Mouse (Mus musculus): Measurements from ENCODE around the gene Cdk6.
"Not testable (repeated sequence)": the region's sequence is repeated elsewhere in the genome, so short reads cannot be mapped to it uniquely, and the experiment has no call there.

Cdk6 gene

GRCm38 (mm10) chr5:3376167-3376566 is 34.9 kb downstream of the Cdk6 start:
- DNase-seq (ENCODE audit: low spot score in 2 of 2) = no peak

DNA sequence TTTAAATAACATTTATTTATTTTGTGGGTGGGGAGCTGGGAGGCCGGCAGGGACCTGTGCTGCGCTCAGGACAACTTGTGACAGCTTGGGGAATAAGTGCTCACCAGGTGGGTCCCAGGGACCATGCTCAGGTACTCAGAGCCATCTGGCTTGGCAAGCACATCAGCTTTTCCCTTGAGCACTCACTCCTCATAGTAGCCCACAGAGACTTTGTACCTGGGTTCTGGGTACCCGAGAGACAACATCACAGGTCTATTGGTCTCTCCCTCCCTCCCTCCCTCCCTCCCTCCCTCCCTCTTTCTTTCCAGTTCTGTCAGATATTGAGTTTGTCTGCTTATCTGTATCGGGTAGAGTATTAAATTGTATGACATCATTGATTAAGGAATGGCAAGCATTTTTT is 38.0 kb downstream of the Cdk6 start:
- no peak for DNase-seq (ENCODE audit: low spot score in 2 of 2)

- DNase-seq (ENCODE audit: low spot score in 2 of 2) = no peak
Measured at GRCm38 (mm10) chr5:3380692-3381233, 39.5 kb downstream of the Cdk6 start.

DNA sequence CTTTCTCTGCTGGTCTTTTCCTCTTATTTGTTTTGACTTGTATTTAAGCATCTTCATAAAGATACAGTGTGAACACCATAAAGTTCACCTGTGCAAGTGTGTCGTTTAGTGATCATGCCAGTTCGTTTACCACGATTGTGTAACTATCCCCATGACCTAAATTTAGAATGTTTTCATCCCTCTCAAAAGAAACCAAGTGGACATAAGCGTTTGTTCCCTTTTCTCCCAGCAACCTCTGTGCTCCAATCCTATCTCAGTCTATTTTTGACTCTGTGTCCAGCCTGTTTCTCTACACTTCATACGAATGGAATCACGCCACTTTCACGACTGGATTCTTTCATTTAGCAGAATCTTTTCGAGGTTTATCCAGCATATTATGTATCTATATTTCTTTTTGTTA is 40.5 kb downstream of the Cdk6 start:
- no peak for DNase-seq (ENCODE audit: low spot score in 2 of 2)

DNA sequence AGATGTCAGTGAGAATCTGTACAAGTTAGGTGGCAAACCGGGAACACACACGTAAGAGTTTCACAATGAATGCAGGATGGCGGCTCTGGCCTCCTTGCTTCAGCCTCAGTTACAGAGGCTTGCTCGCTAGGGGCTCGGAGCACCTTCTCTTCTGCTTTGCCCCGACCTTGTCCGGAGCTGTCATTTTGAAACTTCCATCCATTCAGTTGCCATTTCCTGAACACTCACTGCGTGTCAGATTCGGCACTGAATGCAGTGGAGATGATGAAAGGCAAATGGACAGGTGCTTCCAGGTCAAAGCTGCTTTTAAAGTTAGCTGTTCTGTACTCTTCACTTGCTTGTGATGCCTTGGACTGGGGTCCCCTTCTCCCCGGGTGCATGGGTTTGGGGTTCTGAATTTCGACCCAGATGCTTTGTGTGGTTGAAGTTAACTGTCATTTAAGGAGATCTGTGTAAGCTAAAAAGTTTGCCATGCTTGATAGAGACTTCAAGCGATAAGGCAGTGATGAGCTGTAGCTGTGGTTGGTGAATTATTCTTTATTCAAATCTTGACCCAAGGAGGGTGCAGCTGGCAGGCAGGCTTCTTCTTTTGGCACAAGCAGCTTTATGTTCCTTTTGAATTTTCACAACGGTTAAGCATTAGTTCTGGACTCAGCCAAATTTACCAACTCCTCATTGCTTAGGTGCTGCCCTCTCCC is 41.2 kb downstream of the Cdk6 start:
- no peak for DNase-seq (ENCODE audit: low spot score in 2 of 2)

DNA sequence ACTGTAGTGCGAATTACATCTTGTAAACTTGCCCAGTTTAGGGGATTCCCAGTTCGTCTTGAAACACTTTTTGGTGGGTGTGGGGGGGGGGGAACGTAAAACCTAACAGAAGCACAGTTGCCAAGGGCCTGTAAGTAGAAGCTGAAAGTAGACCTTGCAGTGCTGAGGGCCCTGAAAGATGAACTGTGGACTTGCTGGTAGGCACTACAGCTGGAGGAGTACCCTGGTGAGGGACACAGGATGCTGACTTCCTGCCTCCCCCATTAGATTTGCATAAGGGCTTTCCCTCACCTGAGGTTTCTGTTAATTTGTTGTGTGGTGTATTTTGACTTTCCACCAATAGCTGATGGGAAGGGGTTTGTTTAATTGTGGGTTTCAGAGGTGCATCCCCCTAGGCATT is 42.3 kb downstream of the Cdk6 start:
- no peak for DNase-seq (ENCODE audit: low spot score in 2 of 2)

DNA sequence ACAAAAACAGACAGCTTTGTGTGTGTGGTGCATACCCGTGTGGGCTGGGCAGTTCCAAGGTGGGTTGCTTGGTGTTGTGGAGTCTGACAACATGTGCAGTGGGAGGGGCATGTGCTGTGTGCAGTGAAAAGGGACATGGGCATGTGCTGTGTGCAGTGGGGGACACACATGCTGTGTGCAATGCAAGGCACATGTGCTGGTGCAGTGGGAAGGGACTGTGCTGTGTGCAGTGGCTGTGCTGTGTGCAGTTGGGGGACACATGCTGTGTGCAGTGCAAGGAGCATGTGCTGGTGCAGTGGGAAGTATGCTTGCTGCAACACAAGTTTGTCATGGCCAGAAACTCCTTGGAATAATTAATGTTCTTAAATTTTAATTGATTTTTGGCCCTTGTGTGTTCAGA is 43.8 kb downstream of the Cdk6 start:
- no peak for DNase-seq (ENCODE audit: low spot score in 2 of 2)

GRCm38 (mm10) chr5:3386021-3386730 is 44.9 kb downstream of the Cdk6 start:
- no peak for DNase-seq (ENCODE audit: low spot score in 2 of 2)

GRCm38 (mm10) chr5:3386731-3387087 is 45.4 kb downstream of the Cdk6 start:
- DNase-seq (ENCODE audit: low spot score in 2 of 2) = no peak

- no peak for DNase-seq (ENCODE audit: low spot score in 2 of 2)
Measured at GRCm38 (mm10) chr5:3387138-3387537, 45.9 kb downstream of the Cdk6 start.

- DNase-seq (ENCODE audit: low spot score in 2 of 2) = no peak
Measured at GRCm38 (mm10) chr5:3392856-3393255, 51.6 kb downstream of the Cdk6 start.

DNA sequence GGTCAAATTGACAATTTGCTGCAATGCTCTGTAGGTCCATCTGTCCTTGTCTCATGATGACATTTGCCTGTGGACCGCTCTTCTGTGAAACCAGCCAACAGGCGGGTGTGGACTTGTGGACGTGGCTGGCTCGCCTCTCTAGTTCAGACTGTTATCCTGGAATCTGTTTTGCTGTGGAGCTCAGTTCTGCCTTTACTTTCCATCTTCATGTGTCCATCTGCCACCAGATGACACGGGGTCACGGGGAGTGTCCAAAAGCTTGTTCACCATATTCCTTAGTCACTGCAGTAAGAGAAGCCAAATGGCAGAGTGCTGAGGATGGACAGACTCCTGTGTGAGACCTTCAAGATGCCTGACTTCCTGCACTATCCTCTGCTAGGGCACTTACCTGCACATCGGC is 52.9 kb downstream of the Cdk6 start:
- no peak for DNase-seq (ENCODE audit: low spot score in 2 of 2)

DNA sequence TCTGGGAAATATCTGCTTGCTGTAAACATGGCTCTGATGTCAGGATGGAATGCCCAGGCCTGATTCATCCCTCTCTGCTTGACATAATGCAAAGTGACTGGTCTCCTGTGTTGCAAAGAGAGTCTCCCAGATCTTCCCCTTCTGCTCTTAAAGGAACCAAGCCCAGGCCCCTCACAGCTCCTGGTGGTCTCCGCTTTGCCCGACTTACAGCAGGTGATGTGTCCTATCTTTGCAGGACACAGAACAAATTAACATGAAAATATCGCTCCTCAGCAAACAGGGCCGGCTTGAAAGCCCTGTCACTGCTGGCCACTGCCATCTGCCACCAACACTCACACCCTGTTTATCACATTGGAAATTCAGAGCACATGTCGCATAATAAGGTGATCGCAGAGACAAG is 53.7 kb downstream of the Cdk6 start:
- DNase-seq (ENCODE audit: low spot score in 2 of 2) = no peak

DNA sequence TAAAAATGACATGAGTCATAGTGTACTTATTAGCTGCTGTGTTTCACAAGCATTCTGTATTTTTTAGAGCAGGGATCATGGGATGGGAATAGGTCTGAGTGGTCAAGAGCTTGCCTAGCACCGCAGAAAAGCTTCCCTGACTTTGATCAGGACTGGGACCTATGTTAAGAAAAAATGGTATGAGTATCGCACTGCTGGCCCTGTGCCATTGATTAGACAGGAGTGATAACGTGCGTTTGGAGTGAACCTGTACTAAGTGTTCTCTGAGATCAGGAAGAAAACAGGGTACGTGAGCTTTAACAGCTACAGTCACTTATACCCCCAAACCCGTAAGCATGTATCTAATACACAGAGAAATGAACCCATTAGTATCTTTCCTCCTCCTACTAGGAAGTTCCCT is 54.9 kb downstream of the Cdk6 start:
- DNase-seq (ENCODE audit: low spot score in 2 of 2) = no peak

DNA sequence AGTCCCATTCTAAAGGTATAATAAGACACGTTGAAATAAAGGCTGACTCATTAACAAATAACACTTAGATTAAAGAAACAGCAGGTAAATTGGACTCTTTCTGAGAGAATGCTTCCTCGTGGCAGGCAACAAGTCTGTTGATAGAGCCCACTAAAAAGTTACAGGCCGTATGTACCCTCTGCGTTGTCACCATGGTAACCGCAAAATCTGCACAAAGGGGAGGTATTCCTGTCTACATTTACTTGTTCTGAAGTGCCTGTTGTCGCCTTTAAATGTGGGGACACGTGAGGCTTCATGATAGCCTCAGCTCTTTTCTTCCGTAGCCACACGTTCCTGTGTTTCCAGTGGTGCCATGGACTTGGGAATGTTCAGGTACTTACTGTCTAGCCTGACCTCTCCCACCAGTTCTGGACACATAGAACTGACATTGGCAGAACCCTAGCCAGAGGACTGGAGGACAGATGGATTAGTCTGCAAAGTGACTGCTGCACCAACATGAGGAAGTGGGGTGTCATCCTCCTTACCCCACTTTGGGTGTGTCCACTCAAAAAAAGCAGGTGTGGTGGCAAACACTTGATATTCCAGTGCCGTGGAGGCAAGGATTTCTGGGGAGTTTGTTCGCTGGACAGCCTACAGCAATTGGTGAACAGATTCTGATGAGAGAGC is 55.8 kb downstream of the Cdk6 start:
- DNase-seq (ENCODE audit: low spot score in 2 of 2) = no peak

DNA sequence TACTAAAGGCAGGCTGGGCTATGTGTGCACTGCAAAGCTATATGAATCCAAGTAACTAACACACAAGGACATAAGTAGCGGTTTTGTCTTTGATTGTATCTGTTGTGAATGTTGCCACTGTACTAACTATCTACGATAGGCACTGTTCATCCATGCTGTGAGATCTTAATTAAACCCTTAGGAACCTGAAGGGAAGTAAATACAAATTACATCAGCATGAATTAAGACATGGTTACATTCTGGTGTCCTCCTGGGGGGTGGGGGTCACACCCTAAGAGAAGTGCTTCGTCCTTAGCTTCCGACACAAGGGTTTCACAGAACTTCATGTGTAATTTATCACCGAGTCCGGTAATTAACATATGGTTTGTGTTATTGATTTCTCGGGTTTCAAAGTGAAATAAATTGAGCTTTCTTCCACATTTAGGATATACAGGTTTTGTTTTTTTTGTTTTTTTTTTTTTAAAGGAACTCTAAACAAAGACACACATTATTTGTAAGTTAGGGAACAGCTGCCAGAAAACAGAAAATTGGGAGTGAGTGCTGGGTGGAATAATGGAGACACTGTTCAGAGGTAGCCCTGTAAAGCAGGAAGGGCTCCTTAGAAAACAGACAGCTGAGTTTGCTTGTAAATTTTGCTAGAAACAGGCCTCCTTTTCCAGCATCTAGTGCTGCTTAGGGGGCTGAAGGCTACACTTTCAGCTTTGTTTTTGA is 58.7 kb downstream of the Cdk6 start:
- no peak for DNase-seq (ENCODE audit: low spot score in 2 of 2)

DNA sequence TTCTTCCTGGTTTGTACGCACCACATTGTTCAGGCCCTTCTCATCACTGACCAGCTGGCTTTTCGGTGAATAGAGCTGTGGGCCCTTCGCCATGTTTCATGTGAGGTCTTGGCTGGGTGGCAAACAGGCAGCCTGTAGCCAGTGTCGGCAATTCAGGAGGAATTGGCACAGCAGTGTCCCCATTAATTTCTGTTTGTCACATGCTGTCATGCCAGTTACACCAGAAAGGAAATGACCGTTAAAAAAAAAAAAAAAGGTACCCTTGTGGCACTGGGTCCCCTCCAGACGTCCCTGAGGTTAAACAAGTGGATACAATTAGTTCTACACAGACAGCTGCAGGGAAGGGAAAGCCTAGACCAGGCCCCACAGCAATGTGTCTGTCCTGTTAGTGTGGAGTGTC is 63.8 kb downstream of the Cdk6 start:
- no peak for DNase-seq (ENCODE audit: low spot score in 2 of 2)

GRCm38 (mm10) chr5:3405503-3405902 is 64.2 kb downstream of the Cdk6 start:
- no peak for DNase-seq (ENCODE audit: low spot score in 2 of 2)

- DNase-seq (ENCODE audit: low spot score in 2 of 2) = no peak
Measured at GRCm38 (mm10) chr5:3407926-3408325, 66.6 kb downstream of the Cdk6 start.

GRCm38 (mm10) chr5:3418183-3418582 is 76.9 kb downstream of the Cdk6 start:
- DNase-seq (ENCODE audit: low spot score in 2 of 2) = not testable (repeated sequence)

DNA sequence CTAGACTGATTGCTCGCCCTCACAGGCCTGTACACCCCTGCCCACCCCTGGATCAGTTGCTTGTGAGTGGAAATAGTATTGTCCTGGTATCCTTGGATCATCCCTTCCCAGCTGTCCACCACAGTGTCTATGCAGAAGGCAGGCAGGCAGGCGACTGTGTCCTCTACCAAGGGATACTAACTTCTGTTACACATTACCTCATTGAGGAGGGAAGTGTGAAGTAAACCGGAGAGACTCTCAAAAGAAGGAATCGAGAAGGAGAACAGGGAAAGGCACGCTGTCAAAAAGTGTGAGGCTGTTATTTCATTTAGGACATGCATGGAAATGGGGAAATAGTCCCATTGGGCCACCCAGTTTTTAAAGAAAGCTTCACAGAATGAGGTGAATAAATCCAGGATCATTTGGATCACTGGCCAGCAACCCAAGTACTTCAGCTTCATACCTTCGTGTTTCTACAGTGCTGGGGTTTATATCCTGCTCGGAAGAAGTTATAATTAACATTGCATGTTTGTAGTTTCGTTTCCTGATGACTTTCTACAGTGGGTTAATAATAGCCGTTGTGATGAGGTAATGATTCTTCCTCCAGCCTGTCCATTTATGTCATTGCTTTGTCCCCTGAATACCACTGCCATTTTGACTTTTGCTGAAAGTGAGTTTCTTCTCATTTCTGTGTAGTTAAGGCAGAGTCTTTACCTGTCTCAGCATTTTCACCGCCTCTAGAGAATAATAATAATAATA is 79.0 kb downstream of the Cdk6 start:
- no peak for DNase-seq (ENCODE audit: low spot score in 2 of 2)

DNA sequence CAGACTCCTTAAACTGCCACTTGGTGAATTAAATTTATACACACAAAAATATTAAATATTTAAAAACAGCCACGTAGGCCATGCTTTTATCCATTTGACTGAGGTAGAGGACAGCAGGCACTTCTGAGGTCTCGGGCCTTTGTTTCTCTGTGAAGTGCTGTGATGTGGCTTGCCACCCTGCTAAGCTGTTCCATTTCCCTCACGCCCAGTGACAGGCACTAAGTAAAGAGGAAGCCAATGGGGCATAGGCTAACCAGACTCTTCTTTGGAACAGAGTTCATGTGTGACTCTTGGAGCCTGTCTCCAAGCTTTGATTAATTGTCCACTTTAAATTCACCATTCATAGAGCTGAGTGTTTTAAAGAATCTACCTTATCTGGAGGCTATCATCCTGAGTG is 79.5 kb downstream of the Cdk6 start:
- DNase-seq (ENCODE audit: low spot score in 2 of 2) = no peak
